Mouse (Mus musculus) neural tube, embryonic 11.5 days (tissue): ENCODE measurements at regions not wholly inside any gene's neighbourhood (a gene's known extent, or its start where the extent isn't known, plus 50 kb on each side); places are given as distances from the start of the nearest gene placed in this dataset.

ENCODE experiments used
- ATAC-seq: fragments of 200-750 bp; cut with Nextera tagmentation; 2 replicates; pipeline ENCODE4 v1.8.0; 2017; ENCODE audit warnings: moderate number of reproducible peaks, mild to moderate bottlenecking, moderate TSS enrichment, moderate library complexity; ENCODE audit not compliant: insufficient read depth, low FRiP score, low TSS enrichment
- DNase-seq: peaks from one replicate; pipeline ENCODE4 v3.0.0-alpha.2; 2015; ENCODE audit warnings: low spot score
- H3K27ac ChIP-seq: fragments of 300-500 bp; sonication (generic); 2 replicates; pipeline ENCODE4 v1.5.1; 2014; ENCODE audit warnings: low read depth, mild to moderate bottlenecking, low read length
- H3K27me3 ChIP-seq: fragments of 300-500 bp; sonication (generic); 2 replicates; pipeline ENCODE4 v1.6.1; 2014; ENCODE audit warnings: mild to moderate bottlenecking, low read length, mixed read lengths; ENCODE audit not compliant: control insufficient read depth, insufficient read depth
- H3K36me3 ChIP-seq: fragments of 300-500 bp; sonication (generic); 2 replicates; pipeline ENCODE4 v1.6.1; 2014; ENCODE audit warnings: mild to moderate bottlenecking, low read length, moderate library complexity, mixed read lengths; ENCODE audit not compliant: control insufficient read depth, insufficient read depth
- H3K4me1 ChIP-seq: fragments of 300-500 bp; sonication (generic); 2 replicates; pipeline ENCODE4 v1.6.1; 2014; ENCODE audit warnings: low read length, mixed read lengths; ENCODE audit not compliant: control insufficient read depth, insufficient read depth
- H3K4me2 ChIP-seq: fragments of 300-500 bp; sonication (generic); 2 replicates; pipeline ENCODE4 v1.6.1; 2014; ENCODE audit warnings: low read depth, mild to moderate bottlenecking, moderate library complexity
- H3K4me3 ChIP-seq: fragments of 300-500 bp; sonication (generic); 2 replicates; pipeline ENCODE4 v1.5.1; 2014; ENCODE audit warnings: low read depth, low read length
- H3K9ac ChIP-seq: fragments of 300-500 bp; sonication (generic); 2 replicates; pipeline ENCODE4 v1.6.1; 2014; ENCODE audit warnings: mild to moderate bottlenecking, low read length
- H3K9me3 ChIP-seq: fragments of 300-500 bp; sonication (generic); 2 replicates; pipeline ENCODE4 v1.6.1; 2016; ENCODE audit warnings: low read length; ENCODE audit not compliant: control insufficient read depth
- WGBS: fragments of 180-500 bp; shearing (Covaris S2); extraction: QIAGEN DNeasy Blood & Tissue Kit; methylation state at CpG from one replicate; pipeline ENCODE4 v1.1.7; 2014; 5-methylcytosine and 5-hydroxymethylcytosine counted together

DNA sequence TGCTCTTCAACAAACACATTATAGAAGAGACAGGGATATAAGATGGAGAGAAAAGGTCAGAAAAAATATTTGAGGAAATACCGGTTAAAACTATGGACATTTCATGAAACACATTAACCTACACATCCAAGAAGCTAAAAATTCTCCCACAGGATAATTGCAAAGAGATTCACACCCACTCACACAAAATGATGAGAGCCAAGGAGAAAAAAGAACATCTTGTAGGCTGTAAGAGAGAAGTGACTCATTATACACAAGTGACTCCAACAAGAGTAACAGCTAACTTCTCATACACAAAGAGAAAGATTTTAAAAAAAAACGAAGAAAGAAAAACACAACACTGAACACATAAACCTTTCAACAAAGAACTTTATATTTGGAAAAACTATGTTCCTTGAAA lies 658.3 kb upstream of the Kirrel3 start:
- H3K4me1 ChIP-seq = no peaks in the 10 kb centered on the region
- ATAC-seq (no peak), DNase-seq (no peak)
- no peak overlapping the region for H3K4me3 ChIP-seq
- H3K9me3 ChIP-seq = no peaks in the 10 kb centered on the region
- no peak overlapping the region for H3K9ac ChIP-seq
- H3K27ac ChIP-seq = no peak overlapping the region
- H3K36me3 ChIP-seq = no peaks in the 10 kb centered on the region
- no peak overlapping the region for H3K4me2 ChIP-seq
- no peaks in the 10 kb centered on the region for H3K27me3 ChIP-seq
- 87% methylated on average over 2 of the region's 2 CpGs for WGBS

DNA sequence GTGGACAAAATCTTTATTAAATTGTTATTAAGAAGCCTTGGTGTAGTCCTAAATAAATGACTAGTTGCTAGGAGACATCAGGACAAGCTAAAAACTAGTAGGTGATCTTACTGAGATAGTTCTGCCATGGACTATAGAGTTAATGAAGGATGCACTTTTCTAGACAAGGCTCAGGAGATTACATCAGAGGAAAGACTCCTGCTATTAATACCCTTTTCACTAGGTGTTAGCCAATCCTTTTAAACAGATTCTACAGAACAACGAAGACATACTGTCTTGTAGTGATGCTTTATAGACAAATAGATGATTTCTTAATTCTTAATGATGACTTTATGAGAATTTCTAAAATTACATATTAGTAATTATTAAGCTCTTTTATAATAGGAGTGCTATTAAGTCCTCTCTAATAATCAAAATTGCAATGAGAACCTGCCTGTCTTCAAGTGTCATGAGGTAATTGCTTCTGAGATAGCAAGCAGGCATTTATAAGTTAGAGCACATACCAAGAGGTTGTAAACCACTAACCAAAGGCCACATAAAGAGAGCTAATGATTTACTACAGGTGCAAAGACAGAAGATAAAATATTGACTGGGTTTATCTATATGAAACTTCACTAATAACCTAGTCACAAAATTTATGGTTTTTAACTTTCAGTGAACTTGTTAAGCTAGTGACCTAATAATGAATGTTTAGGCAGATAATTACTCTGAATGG lies 647.9 kb upstream of the Kirrel3 start:
- DNase-seq (no peak), ATAC-seq (no peak)
- Histone ChIP-seq H3K9ac (no peak overlapping the region), H3K27me3 (no peaks in the 10 kb centered on the region), H3K4me1 (no peaks in the 10 kb centered on the region), H3K4me2 (no peak overlapping the region), H3K36me3 (no peaks in the 10 kb centered on the region), H3K4me3 (no peak overlapping the region), H3K27ac (no peak overlapping the region), H3K9me3 (no peaks in the 10 kb centered on the region)
- 81% methylated on average over 1 of the region's 1 CpGs for WGBS

DNA sequence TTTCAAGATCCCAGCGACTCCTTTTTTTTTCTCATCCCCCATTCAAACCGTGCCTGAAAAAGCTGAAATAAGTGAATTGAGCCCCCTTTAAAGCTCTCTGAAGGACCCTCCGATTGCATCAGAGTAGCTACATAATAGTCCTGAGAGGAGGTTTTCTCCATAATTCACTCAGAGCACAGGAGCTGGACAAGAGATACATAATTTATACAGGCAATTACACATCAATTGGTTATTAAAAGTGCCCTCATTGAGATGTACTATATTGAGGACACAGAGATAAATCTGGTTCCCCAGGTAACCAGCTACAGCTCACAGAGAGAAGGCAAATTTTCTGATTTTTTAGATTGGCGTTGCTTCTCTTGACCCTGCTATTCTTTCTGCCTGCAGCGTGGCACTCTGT lies 636.1 kb upstream of the Kirrel3 start:
- WGBS = 75% methylated on average over 5 of the region's 5 CpGs
- no peaks in the 10 kb centered on the region for H3K4me1 ChIP-seq
- no peaks in the 10 kb centered on the region for H3K9me3 ChIP-seq
- H3K27me3 ChIP-seq = no peaks in the 10 kb centered on the region
- H3K9ac ChIP-seq = no peak overlapping the region
- ATAC-seq (no peak), DNase-seq (no peak)
- no peak overlapping the region for H3K4me2 ChIP-seq
- no peak overlapping the region for H3K27ac ChIP-seq
- H3K36me3 ChIP-seq = no peaks in the 10 kb centered on the region
- no peak overlapping the region for H3K4me3 ChIP-seq

DNA sequence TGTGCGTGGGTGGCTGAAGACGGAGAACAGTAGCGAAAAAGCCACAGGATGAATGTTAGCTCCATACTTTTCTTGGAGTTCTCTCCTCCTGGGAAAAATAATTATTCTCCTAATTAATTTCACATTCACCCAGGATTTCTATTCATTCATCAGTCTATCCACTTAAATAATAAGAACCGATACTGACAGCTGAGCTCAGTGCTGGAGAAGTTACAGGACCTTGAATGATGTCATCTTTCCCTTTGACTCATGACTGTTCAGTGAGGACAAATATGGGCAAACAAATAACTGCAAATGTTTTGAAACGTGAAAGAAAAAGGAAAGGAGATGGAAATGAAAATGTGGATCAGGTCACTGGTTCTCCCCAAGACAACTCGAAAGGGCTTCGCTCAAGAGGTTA lies 635.7 kb upstream of the Kirrel3 start:
- ATAC-seq = no peak
- 80% methylated on average over 7 of the region's 7 CpGs for WGBS

DNA sequence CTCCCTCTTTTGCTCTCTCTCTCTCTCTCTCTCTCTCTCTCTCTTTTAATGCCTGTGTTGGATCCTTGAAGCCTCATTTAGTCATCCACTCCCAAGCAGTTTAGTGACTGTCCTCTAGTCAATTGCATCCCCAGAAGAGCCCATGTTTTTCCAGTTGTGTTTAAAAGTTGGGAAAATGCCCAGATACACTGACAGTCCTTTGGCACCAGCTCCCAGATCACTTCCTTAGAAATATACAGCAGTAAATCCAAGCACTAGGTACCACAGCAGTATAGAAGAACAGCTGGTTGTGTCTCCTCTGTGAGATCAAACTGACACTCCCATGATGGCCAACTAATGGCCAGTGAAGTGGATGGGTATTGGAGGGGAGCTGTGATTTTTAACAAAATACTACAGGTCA lies 634.7 kb upstream of the Kirrel3 start:
- Histone ChIP-seq H3K4me2 (no peak overlapping the region), H3K4me3 (no peak overlapping the region), H3K36me3 (no peaks in the 10 kb centered on the region), H3K4me1 (no peaks in the 10 kb centered on the region), H3K9me3 (no peaks in the 10 kb centered on the region), H3K9ac (no peak overlapping the region), H3K27me3 (no peaks in the 10 kb centered on the region), H3K27ac (no peak overlapping the region)
- DNase-seq (no peak), ATAC-seq (no peak)

More for the DNA sequence above, 635.7 kb upstream of the Kirrel3 start:
- no peak overlapping the region for H3K9ac ChIP-seq
- no peak overlapping the region for H3K4me2 ChIP-seq
- H3K9me3 ChIP-seq = no peaks in the 10 kb centered on the region
- no peaks in the 10 kb centered on the region for H3K4me1 ChIP-seq
- H3K27ac ChIP-seq = no peak overlapping the region
- H3K36me3 ChIP-seq = no peaks in the 10 kb centered on the region
- H3K4me3 ChIP-seq = no peak overlapping the region
- DNase-seq = no peak
- H3K27me3 ChIP-seq = no peaks in the 10 kb centered on the region

DNA sequence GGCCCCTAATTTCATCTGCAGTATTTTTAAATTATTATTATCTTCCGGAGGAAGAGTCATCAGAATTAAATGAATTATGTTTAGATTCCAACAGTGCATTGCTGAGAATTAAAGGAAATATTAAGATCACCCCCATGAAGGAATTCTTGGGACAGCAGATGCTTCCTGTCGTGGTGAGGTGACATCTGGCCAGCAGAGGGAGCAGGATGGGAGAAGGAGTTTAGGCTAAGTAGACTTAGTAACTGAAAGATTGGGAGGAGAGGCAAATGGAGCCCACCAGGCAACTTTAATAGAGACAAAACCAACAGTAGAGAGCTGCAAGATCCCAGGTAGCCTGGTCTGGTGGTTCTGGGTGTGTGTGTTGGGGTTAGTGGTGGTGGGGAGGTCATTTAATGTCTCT lies 629.5 kb upstream of the Kirrel3 start:
- H3K4me3 ChIP-seq = no peak overlapping the region
- no peaks in the 10 kb centered on the region for H3K9me3 ChIP-seq
- H3K4me1 ChIP-seq = no peaks in the 10 kb centered on the region
- WGBS = 53% methylated on average over 2 of the region's 2 CpGs
- DNase-seq (peak; percentile 29), ATAC-seq (no peak)
- no peak overlapping the region for H3K9ac ChIP-seq
- H3K27ac ChIP-seq = no peak overlapping the region
- H3K36me3 ChIP-seq = no peaks in the 10 kb centered on the region
- no peaks in the 10 kb centered on the region for H3K27me3 ChIP-seq
- H3K4me2 ChIP-seq = no peak overlapping the region

DNA sequence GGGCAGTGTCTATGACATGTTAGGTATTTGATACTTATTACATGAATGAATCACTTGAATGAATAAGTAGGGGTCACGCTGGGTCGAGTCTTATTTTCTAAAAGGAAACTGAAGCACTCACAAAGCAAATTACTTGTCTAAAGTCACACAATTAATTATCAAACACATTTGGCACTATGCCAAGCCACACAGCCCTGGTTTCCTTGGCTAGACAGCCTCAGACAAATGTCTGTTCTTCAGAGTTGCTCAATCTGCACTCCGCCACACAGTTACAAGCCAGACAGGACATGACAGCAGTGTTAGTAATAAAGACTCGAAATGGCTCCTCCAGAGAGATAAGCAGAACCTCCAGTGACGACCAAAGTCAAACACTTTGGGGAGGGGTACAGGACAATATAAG lies 627.2 kb upstream of the Kirrel3 start:
- DNase-seq (peak; percentile 12), ATAC-seq (peak; percentile 27; the same call in 1 of the 2 replicates)
- WGBS = 72% methylated on average over 5 of the region's 5 CpGs
- H3K27ac ChIP-seq = no peak overlapping the region
- no peak overlapping the region for H3K4me3 ChIP-seq
- H3K27me3 ChIP-seq = no peaks in the 10 kb centered on the region
- no peak overlapping the region for H3K4me2 ChIP-seq
- H3K4me1 ChIP-seq = no peaks in the 10 kb centered on the region
- H3K9ac ChIP-seq = no peak overlapping the region
- H3K36me3 ChIP-seq = no peaks in the 10 kb centered on the region
- H3K9me3 ChIP-seq = no peaks in the 10 kb centered on the region

DNA sequence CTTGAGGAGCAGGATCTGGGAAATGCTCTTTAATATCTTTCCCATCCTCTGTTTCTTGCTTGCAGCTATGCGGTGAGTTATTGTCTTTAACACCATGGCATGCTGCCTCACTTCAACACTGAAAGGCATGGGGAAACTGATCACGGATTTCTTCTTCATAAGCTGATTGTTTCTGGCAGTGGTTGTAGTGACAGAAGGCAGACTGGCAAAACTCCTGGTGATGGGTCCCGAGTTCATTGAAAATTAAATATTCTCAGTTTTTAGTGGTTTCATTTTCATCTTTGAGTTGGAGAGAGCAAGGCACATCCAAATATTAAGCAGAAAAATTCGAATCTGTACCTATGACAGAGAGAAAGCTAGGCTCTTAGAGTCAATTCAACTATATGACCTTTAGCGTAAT lies 617.0 kb upstream of the Kirrel3 start:
- Histone ChIP-seq H3K36me3 (no peaks in the 10 kb centered on the region), H3K4me3 (no peak overlapping the region), H3K9me3 (no peaks in the 10 kb centered on the region), H3K27me3 (no peaks in the 10 kb centered on the region), H3K9ac (no peak overlapping the region), H3K4me2 (no peak overlapping the region), H3K27ac (no peak overlapping the region), H3K4me1 (no peaks in the 10 kb centered on the region)
- ATAC-seq (no peak), DNase-seq (no peak)
- WGBS = 86% methylated on average over 5 of the region's 5 CpGs

DNA sequence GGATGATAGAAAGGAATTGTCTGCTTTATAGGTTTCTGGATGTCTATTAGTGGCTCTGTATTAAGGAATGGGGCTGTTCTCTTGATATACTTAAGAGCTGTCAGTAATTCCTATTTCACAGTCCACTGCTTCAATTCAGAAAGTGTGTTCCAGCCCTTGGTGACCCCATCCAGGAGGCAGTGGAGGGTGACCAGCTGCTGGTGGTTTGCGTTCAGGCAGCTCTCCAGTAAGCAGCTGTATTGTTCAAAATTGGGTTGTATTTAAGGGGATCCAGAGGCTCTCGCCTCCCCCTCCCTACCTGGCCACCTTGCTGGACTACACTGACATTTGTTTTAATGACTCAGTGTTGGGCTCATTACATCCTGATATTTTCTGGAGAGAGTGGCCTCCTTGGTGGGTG lies 598.4 kb upstream of the Kirrel3 start:
- Histone ChIP-seq H3K4me1 (no peaks in the 10 kb centered on the region), H3K4me2 (no peak overlapping the region), H3K4me3 (no peak overlapping the region), H3K27ac (no peak overlapping the region), H3K36me3 (no peaks in the 10 kb centered on the region), H3K9me3 (no peaks in the 10 kb centered on the region), H3K9ac (no peak overlapping the region), H3K27me3 (no peaks in the 10 kb centered on the region)
- peak; percentile 11 for DNase-seq
- 33% methylated on average over 2 of the region's 2 CpGs for WGBS
- ATAC-seq = peak; percentile 45; the same call in 1 of the 2 replicates
